Mouse (Mus musculus) cerebral cortex, adult 2 months (tissue): ENCODE results near the gene Wdr90.

Experiments used
- WGBS: fragments of 180-500 bp; shearing (Covaris S2); methylation state at CpG from one replicate; pipeline ENCODE4 v1.1.7; 2018; 5-methylcytosine and 5-hydroxymethylcytosine counted together

The Wdr90 gene

DNA sequence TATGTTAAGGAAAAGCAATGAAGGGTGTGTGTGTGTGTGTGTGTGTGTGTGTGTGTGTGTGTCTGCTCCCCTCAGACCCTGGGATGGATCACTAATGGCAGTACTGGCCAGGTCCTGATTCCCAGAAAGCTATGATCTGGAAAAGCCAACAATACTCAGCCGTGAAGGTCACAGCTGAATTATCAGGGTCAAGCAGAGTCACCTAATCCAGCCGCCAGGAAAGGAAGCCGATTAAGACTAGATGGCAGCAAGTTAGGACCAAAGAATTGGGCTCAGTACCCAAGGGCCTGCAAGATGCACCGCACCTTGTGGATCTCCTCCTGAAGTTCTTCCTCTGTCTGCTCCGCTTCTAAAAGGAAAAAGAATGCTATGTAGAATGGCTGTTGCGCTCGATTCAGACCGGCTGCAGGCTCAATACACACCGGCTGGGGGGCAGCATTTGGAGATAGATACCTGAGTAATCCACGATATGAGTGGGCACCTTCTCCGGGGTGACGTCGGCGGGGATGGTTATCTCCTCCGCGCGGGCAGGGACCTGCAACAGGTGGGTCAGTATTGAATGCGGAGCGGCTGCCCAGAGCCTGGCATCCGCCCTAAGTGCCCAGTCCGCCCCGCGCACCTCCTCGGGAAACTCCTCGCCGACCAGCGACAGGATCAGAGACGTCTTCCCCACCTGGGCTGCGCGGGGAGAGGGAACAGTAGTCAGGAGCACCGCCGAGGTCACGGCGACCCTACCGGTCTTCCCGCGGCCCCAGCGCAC is 17.5 kb downstream of the Wdr90 start:
- WGBS = 1% methylated on average over 38 of the region's 38 CpGs

DNA sequence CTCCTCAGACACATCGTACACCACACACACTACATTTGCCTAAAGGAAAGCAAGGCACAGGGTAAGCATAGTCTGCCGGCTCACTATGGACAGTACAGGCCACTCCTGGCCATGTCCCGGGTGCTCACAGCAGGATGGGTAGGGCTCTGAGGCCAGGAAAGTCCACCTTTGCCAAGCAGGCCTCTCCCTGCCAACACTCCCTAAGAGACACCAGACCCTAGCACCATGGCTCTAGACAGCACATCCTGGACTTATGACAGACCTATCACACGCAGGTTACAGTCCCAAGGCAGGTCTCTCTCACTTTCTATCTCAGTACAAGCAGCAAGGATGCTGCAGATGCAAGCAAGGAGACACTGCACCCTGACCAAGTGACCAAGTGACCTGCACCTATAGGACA is 18.2 kb downstream of the Wdr90 start:
- WGBS = 88% methylated on average over 4 of the region's 4 CpGs

DNA sequence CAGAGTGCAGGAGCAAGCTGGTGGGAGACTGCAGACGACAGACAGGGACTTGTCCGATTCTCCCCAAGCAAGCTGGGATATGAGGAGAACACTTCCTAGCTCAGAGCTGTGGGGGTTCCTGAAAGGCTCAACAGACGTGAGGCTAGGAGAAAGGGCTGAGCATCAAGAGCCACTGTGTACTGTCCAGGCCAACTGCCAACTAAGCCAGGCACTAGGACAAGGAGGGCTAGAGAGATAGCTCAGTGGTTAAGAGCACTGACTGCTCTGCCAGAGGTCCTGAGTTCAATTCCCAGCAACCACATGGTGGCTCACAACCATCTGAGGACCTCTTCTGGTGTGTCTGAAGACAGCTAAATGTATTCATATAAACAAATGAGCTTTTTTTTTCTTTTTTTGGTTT is 18.8 kb downstream of the Wdr90 start:
- 56% methylated on average over 3 of the region's 3 CpGs for WGBS

DNA sequence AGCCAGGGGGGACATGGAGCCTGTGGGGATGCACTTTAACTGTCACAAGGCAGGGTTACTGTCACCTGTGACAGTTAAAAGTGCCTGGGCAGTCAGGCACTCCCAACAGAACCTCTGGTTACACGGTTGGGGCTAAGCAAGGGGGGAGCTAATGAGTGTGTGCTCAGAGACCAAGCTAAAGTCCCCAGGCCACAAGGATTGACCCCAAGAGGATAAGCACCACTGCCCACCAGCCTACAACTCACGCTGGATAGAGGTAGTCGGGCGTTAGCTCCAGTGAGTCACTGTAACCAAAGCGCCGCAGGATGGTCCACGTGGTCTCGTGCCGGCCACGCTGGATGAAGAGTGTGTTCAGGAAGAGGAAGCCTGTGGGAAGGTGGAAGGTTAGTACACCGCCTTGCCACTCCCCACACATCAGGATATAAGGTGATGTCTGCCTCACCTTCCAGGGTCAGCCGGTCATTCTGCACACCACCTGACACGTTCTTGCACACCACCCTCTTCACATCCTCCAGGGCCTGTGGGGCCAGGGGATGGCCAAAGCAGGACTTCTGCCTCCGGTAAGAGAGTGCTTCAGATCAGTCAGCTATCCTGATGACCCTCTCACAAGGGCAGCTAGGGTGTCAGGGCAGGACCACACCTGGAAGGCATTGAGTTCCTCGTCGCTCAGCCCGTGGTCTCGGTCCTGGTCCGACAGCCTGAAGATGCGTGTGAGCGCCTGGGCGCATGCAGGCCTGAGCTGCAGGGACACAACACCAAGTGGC is 20.0 kb downstream of the Wdr90 start, which contains the start of gene Gm20683:
Gene Gm20683, minus strand, starts transcription at position 647 of the 764 bp plus-strand sequence.
- 91% methylated on average over 22 of the region's 22 CpGs for WGBS

DNA sequence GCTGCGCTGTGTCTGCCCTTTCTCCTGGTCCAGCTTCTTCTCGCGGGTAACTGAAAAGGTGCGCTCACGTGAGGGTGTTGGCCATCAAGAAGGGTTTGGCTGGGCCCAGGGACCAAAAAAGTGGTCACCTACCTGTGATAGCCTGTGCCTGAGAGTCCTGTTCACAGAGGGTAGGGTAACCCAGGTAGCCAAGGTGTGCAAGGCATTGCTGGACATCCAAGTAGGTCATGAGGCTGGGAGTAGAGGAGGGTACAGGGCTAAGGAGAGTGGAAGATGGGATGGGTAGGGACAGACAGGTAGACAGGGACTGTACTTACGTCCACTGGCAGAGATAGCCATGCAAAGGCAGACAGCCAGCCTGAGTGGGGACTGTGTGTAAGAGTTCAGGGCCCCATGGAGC is 20.8 kb downstream of the Wdr90 start:
- 96% methylated on average over 6 of the region's 6 CpGs for WGBS

DNA sequence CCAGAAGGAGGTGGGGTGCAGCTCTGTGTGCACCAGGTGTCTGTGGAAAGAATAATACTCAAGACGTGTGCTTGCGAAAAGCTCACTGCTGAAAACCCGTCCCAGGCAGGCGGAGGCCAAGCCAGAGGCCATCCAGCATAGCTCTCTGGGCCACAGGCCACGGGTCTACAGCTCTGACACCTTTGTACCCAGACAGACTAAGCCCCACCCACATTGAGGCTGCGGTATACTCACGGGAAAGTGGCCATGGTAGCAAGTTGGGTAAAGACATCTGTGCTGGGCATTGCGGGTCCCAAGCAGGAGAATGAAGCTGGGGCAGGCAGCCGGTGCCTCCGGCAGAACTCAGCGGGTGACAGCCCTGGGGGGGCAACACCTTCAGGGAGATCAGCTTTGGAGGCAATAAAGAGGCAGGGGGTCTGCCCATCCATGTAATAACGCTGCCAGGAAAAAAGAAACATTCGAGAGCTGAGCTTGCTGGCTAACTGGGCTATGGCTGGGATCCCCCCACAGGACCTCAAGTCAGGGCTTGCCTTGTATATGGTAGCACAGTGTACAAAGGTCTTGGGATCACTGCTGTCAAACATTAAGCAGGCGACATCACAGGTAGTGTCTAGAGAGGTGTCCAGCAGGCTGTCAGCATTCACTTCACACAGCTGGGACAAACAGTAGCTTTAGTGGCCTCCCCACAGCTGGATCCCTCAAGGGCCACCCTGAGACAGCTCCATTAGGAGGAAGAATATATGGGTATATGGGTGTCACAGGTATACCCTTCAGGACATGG is 21.7 kb downstream of the Wdr90 start:
- WGBS = 77% methylated on average over 14 of the region's 14 CpGs

DNA sequence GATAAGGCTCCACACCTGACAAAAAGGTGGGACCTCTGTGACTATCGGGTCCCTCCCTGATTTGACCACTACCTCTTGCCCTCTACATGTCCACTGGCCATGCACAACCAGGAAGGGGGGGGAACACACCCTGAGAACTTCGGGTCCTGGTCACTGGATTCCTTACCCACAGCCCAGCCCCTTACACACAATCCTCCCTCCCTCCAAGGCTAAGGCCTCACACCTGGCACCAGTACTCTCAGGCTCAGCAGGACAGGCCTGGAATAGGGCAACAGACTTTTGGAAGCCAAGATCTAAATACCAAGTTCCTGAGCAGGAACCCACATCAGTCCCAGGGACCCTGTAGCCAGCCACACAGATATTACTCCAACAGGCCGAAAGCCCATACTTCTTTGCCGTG is 22.4 kb downstream of the Wdr90 start:
- 84% methylated on average over 4 of the region's 4 CpGs for WGBS

DNA sequence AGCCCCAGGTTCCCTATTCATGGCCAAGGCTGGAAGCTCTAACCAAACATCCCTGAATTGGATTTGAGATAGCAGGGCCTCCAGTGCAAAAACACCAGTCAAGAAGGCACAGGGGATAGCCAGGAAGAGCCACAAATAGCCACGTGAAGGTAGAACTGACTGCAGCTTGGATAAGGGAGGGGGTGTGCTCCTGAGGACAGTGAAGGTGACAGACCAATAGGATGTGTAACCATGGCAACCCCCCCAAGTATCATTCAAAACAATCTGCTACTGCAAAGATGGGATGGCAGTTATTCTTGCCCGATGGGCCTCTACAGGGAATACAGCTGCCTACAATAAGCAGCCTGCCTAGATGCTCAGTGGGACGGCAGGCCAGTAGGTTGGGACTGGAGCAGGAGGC is 23.8 kb downstream of the Wdr90 start:
- WGBS = 22% methylated on average over 3 of the region's 3 CpGs

DNA sequence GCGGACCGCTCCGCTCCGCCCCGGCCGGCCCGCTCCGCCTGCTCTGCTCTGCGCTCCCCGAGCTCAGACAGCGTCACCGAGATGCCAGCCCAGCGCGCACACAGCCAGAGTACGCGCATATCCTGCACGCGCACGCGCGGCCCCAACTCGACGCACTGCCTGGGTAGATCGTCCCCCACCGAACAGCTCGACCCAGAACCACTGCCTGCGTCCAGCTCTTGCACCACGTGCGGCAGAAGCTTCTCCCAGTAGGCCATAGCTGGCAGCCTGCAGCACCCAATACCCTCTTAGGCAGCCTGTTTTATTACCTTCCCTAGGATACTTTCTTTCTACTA is 24.3 kb downstream of the Wdr90 start, which contains the start of gene Rhbdl1:
Gene Rhbdl1, minus strand, starts transcription at position 220 of the 335 bp plus-strand sequence.
- 3% methylated on average over 29 of the region's 29 CpGs for WGBS

DNA sequence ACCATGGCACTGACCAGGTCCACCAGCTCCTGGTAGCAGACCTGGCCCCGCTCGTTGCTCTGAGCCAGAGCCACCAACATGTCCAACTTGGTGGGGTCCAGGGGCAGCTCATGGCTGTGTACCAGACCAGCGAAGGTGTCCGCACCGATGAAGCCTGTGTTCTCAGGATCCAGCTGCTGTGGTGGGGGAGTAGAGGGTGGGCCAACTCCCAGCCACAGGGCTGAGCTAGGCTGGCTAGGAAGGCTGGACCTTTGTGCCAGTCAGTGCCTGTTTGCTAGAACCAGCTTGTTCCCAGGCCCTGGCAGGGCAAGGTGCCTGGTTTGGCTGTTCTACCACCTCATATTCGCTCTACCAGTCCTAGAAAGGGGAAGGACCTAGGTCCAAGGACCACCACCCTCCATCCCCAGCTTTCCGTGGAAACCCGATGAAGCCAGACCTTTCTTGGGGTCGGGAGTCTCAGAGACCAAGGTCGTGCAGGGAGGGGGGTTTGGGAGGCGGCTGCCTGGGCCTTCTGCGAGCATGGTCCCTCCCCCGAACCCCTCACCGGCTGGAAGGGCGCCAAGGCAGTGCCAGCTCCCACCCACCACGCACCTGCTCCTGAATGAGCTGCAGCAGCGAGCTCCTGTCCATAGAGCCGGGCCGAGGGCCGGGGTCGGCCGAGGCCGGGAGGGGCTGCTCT is 24.8 kb downstream of the Wdr90 start:
- 11% methylated on average over 23 of the region's 23 CpGs for WGBS

DNA sequence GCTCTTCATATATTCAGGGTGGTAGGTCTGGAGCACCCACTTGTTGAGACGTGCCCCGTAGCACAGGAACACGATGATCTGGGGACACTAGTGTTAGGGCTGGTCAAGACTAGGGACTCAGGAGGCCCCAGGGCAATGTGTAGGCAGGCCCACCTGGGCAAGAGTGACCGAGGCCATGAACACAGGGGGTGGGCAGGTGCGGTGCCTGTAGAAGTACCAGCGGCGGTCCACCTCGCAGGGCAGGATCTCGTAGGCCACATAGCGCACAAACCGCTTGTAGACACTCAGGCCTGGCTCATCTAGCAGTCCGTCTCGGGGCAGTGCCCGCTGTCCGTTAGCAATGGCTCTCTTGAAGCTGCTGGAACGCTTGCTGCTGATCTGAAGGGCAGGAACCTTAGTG is 25.5 kb downstream of the Wdr90 start:
- WGBS = 94% methylated on average over 16 of the region's 16 CpGs

DNA sequence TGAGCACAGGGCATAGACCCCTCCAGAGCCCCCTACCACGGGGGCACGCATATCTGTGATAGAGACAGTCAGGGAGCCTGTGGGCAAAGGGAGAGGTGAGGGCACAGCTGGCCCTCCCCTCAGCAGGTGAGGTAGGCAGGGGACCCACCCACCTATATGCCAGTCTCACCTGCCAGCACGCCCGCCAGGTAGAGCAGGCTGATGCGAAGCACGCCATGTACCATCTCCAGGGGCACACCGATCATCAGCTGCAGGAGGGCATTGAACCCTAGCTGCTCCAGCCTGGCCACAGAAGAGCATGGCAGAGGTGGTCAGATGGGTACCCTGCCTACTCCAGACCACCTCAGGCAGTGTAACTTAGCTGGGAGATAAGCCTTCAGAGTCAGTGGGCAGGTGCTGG is 26.0 kb downstream of the Wdr90 start:
- 91% methylated on average over 7 of the region's 7 CpGs for WGBS

DNA sequence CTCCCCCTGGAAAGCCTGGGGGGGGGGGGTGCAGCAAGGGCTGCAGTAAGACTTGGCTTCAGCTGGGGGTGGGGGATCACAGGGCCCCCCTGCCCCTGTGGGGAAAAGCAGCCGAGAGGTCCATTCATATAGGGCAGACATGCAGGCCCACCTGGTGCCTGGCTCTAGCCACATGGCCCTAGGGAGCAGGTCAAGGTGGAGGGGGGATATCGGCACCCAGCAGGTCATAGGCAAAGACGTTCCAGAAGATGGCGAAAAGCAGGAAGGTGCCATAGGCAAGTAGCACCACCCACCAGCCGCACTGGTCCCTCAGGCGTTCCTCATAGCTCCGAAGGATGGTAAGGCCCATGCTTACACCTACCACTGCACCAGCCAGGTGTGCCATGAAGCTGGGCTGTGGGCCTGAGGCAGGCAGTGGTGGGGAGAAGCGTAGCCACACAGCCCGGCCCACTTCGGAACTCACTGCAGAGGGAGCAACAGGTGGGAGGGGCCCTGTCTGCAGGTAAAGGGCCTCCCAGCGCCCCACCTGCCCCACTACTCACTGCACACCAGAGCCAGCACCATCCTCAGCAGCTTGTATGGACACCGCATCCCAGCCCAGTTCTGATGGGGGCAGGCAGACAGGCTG is 26.6 kb downstream of the Wdr90 start:
- 74% methylated on average over 12 of the region's 12 CpGs for WGBS

DNA sequence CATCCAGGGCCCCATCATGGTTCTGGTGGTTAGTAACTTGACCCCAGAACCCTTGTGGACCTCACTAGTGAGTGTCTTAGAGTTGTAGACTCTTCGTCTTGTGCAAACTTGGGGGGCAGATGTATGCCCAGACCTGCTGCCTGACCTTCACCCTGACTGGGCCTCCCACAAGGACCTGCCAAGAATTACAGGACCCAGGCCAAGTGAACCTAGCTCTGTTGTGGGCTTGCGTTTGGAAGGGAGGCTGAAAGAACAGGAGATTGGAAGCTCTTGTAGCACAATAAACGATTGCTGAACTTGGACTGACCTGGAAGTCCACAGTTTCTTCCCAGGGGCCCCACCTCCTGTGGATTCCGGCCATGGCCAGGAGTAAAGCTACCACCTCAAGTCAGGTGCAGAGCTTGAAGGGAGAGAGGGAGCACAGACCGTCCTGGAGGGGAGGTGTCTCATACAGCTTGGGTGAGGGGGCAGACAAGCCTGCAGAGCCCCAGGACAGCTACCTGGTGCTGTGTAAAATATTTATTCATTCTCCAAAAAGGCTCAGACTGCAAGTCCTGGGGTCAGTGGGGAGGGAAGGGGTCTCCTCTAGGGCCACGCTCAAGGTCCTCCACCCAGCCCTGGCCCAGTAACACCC is 27.2 kb downstream of the Wdr90 start:
- WGBS = 25% methylated on average over 6 of the region's 6 CpGs

DNA sequence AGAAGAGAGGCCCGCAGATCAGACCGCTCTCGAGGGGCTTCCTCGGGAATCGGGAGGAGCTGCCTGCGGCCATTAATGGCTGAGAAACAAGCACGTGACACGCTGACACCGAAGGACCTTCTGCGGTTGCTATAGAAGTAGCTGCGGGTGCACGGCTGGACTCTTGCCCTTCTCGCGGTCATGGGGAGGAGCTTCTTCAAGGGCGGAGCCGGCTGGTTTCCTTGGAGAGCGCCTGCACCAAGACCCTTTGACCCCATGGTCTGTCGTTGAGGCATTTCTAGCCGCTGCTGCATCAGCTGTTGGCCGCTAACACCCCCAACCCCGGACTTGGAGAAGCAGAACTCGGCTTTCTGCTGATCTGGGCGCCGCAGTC is 28.0 kb downstream of the Wdr90 start, which contains the start of gene Stub1:
Gene Stub1, minus strand, starts transcription at position 114 of the 373 bp plus-strand sequence.
- WGBS = 1% methylated on average over 24 of the region's 24 CpGs

DNA sequence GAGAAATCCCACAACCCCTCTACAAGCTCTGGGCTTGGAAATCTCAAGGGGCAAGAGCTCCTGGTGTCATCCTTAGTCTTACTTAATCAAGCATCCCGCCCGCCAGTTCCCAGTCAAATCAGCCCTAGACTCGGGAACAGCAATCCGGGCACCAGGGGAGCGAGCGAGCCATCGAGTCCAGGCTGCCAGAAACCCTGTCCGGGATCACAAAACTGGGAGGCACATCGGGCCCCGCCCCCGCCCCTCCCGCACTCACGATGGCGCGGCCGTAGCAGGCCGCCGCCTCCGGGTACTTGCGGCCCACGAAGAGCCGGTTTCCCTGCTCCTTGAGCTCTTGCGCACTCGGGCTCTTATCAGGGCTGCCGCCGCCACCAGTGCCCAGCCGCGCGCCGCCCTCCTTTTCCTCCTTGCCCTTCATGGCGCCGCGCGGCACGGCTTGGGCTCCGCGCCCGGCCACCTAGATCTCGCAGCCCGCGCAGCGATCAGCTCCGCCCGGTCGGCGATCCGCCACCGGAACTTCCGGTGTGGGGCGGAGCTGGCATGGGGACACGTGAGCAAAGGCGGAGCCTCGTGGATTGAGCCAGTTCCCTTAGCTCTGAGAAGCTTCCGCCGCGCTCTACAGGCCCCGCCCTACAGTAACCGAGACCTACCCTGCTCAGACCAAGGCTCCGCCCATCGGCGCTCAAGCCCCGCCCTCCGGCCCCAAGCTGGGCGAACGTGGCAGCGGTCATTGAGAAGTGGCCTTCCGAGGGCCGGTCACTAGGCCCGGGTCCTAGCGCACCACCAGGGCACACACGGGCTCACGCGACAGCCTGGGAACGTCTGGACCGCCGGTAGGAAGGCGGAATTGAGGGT is 28.6 kb downstream of the Wdr90 start:
- under 1% methylated on average over 77 of the region's 77 CpGs for WGBS

DNA sequence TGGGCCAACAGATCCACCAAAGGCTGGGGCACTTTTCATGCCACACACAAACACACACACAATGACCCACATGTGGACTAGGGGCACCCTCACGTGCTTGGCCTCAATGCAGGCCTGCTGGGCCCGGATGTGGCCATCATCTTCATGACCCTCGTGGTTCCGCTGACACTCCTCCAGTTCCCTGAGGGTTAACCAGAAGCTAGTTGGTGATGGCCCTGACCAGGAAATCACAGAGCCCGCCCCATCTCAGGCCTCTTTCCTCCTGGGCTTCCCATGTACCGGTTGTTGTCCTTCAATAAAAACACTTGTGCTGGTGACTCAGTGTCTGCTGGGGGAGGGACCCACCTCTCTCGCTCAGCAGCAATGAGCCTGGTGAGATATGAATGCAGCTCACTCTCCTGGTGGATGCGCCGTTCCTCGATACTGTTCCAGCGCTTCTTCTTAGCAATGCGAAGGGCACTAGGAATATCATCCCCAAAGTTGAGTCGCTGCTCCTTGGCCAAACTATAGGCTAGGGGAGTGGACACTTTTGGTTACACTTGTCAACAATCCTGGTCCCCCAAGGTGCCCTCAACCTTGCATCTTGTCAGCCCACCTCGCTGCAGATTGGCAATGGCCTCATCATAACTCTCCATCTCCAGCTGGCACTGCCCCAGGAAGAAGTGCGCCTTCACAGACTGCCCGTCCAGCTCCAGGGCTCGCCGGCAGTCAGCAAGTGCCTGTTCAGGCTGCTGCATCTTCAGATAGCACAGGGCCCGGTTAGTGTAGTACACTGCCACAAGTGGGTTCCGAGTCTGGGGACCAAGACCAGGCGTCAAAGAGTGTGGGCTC is 29.6 kb downstream of the Wdr90 start:
- 41% methylated on average over 21 of the region's 21 CpGs for WGBS

DNA sequence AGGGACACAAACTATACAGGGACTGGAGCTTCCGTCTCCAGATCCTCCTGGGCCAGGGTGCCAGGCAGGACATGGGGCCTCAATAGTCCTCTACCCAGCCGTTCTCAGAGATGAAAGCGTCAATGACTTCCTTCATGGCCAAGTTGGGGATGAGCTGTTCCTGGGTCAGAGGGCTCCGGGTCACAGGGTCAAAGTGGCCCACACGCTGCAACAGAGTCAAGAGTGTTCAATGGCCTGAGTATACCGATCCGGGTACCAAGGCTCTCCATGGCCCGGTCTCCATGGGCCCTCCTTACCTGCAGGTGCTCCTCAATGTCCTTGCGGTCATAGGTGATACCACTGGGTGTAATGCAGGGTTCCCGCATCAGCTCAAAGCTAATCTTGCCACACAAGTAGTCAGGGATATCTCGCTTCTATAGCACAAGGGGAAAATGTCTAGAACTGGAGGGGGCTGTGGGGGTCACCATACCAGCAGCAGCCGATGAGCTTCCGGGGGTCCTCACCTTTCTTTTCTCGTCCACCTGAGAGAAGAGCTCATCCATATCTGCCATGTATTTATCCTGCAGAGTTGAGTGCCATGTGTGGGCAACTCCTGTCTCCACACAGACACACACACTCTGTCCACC is 30.4 kb downstream of the Wdr90 start:
- WGBS = 83% methylated on average over 14 of the region's 14 CpGs
